Mouse (Mus musculus): ENCODE data around the gene Axdnd1.
"Not testable (repeated sequence)": the region's sequence is repeated elsewhere in the genome, so short reads cannot be mapped to it uniquely, and the experiment has no call there.

Axdnd1 gene

GRCm38 (mm10) chr1:156437726-156438125 is 16.8 kb upstream of the Axdnd1 start:
- DNase-seq (ENCODE audit: low read depth in 1 of 2, low spot score in 2 of 2): no peak

GRCm38 (mm10) chr1:156437016-156437708 is 16.2 kb upstream of the Axdnd1 start:
- DNase-seq (ENCODE audit: low read depth in 1 of 2, low spot score in 2 of 2): peak; percentile 26 to 43

GRCm38 (mm10) chr1:156433497-156433896 is 12.5 kb upstream of the Axdnd1 start:
- no peak for DNase-seq (ENCODE audit: low read depth in 1 of 2, low spot score in 2 of 2)

GRCm38 (mm10) chr1:156432498-156432897 is 11.5 kb upstream of the Axdnd1 start:
- no peak for DNase-seq (ENCODE audit: low read depth in 1 of 2, low spot score in 2 of 2)

GRCm38 (mm10) chr1:156428434-156428833 is 7.5 kb upstream of the Axdnd1 start:
- DNase-seq (ENCODE audit: low read depth in 1 of 2, low spot score in 2 of 2): no peak

- DNase-seq (ENCODE audit: low read depth in 1 of 2, low spot score in 2 of 2): no peak
These were observed 4.8 kb upstream of the Axdnd1 start for GRCm38 (mm10) chr1:156425746-156426145.

- DNase-seq (ENCODE audit: low read depth in 1 of 2, low spot score in 2 of 2): no peak
These were observed 3.1 kb upstream of the Axdnd1 start for GRCm38 (mm10) chr1:156424054-156424453.

- no peak for DNase-seq (ENCODE audit: low read depth in 1 of 2, low spot score in 2 of 2)
These were observed 2.5 kb upstream of the Axdnd1 start for GRCm38 (mm10) chr1:156423493-156423892.

GRCm38 (mm10) chr1:156422856-156423255 is 1.9 kb upstream of the Axdnd1 start:
- no peak for DNase-seq (ENCODE audit: low read depth in 1 of 2, low spot score in 2 of 2)

- peak in 1 of 2 experiments; percentile 6 for DNase-seq (ENCODE audit: low read depth in 1 of 2, low spot score in 2 of 2)
These were observed 2.8 kb downstream of the Axdnd1 start for GRCm38 (mm10) chr1:156418170-156418569.

- DNase-seq (ENCODE audit: low read depth in 1 of 2, low spot score in 2 of 2): no peak
These were observed 12.4 kb downstream of the Axdnd1 start for GRCm38 (mm10) chr1:156408521-156408920.

GRCm38 (mm10) chr1:156408004-156408403 is 13.0 kb downstream of the Axdnd1 start:
- DNase-seq (ENCODE audit: low read depth in 1 of 2, low spot score in 2 of 2): no peak

- no peak for DNase-seq (ENCODE audit: low read depth in 1 of 2, low spot score in 2 of 2)
These were observed 17.7 kb downstream of the Axdnd1 start for GRCm38 (mm10) chr1:156403251-156403650.

- DNase-seq (ENCODE audit: low read depth in 1 of 2, low spot score in 2 of 2): no peak
These were observed 18.5 kb downstream of the Axdnd1 start for GRCm38 (mm10) chr1:156402491-156402890.

- DNase-seq (ENCODE audit: low read depth in 1 of 2, low spot score in 2 of 2): not testable (repeated sequence)
These were observed 20.8 kb downstream of the Axdnd1 start for GRCm38 (mm10) chr1:156400159-156400558.

- no peak for DNase-seq (ENCODE audit: low read depth in 1 of 2, low spot score in 2 of 2)
These were observed 27.8 kb downstream of the Axdnd1 start for GRCm38 (mm10) chr1:156393148-156393547.

GRCm38 (mm10) chr1:156386880-156387279 is 34.1 kb downstream of the Axdnd1 start:
- DNase-seq (ENCODE audit: low read depth in 1 of 2, low spot score in 2 of 2): no peak

- DNase-seq (ENCODE audit: low read depth in 1 of 2, low spot score in 2 of 2): no peak
These were observed 34.7 kb downstream of the Axdnd1 start for GRCm38 (mm10) chr1:156386232-156386631.

- DNase-seq (ENCODE audit: low read depth in 1 of 2, low spot score in 2 of 2): no peak
These were observed 39.7 kb downstream of the Axdnd1 start for GRCm38 (mm10) chr1:156381217-156381616.

- no peak for DNase-seq (ENCODE audit: low read depth in 1 of 2, low spot score in 2 of 2)
These were observed 55.2 kb downstream of the Axdnd1 start, which contains the start of gene Gm2000 for GRCm38 (mm10) chr1:156365740-156366139. Gene Gm2000, plus strand, starts transcription at chr1:156366040.

- no peak for DNase-seq (ENCODE audit: low read depth in 1 of 2, low spot score in 2 of 2)
These were observed 68.5 kb downstream of the Axdnd1 start for GRCm38 (mm10) chr1:156352466-156352865.

- DNase-seq (ENCODE audit: low read depth in 1 of 2, low spot score in 2 of 2): no peak
These were observed 70.5 kb downstream of the Axdnd1 start for GRCm38 (mm10) chr1:156350441-156350840.

GRCm38 (mm10) chr1:156349031-156349430 is 71.9 kb downstream of the Axdnd1 start:
- DNase-seq (ENCODE audit: low read depth in 1 of 2, low spot score in 2 of 2): no peak
